Mouse (Mus musculus) kidney, postnatal 0 days (tissue): ENCODE measurements around the gene Ctc1. TPM values are rescaled to one million over a fixed set of nuclear protein-coding genes. Genes with fewer than 3 reads are reported as not detected.

Experiments
- ATAC-seq: fragments of 200-750 bp; cut with Nextera tagmentation; replicated peaks from 2 replicates; pipeline ENCODE4 v1.8.0; 2017; ENCODE audit warnings: low read depth, moderate number of reproducible peaks, moderate TSS enrichment, moderate library complexity; ENCODE audit not compliant: low FRiP score
- DNase-seq: peaks from one replicate; pipeline ENCODE4 v3.0.0-alpha.2; 2016; ENCODE audit warnings: low spot score
- H3K27ac ChIP-seq: fragments of 300-500 bp; sonication (generic); 2 replicates; pipeline ENCODE4 v1.5.1; 2014; ENCODE audit warnings: mild to moderate bottlenecking
- H3K27me3 ChIP-seq: fragments of 300-500 bp; sonication (generic); 2 replicates; pipeline ENCODE4 v1.6.1; 2014; ENCODE audit warnings: low read length, mixed read lengths; ENCODE audit not compliant: insufficient read depth
- H3K36me3 ChIP-seq: fragments of 300-500 bp; sonication (generic); 2 replicates; pipeline ENCODE4 v1.6.1; 2014; ENCODE audit warnings: low read length, mixed read lengths; ENCODE audit not compliant: insufficient read depth
- H3K4me1 ChIP-seq: fragments of 300-500 bp; sonication (generic); replicated peaks from 2 replicates; pipeline ENCODE4 v1.6.1; 2014; ENCODE audit warnings: antibody characterized with exemption, low read length, mixed read lengths; ENCODE audit not compliant: insufficient read depth
- H3K4me2 ChIP-seq: fragments of 300-500 bp; sonication (generic); 2 replicates; pipeline ENCODE4 v1.6.1; 2014; ENCODE audit warnings: mild to moderate bottlenecking, low read length, moderate library complexity, mixed read lengths
- H3K4me3 ChIP-seq: fragments of 300-500 bp; sonication (generic); replicated peaks from 2 replicates; pipeline ENCODE4 v1.5.1; 2014; ENCODE audit warnings: low read depth, low read length
- H3K9ac ChIP-seq: fragments of 300-500 bp; sonication (generic); 2 replicates; pipeline ENCODE4 v1.6.1; 2014; ENCODE audit warnings: low read depth, low read length
- H3K9me3 ChIP-seq: fragments of 300-500 bp; sonication (generic); replicated peaks from 2 replicates; pipeline ENCODE4 v1.6.1; 2016; ENCODE audit warnings: low read length, inconsistent platforms, mixed read lengths
- CTCF ChIP-seq: IDR thresholded peaks from 2 replicates; pipeline ENCODE4 v1.5.1; 2016; ENCODE audit warnings: antibody characterized with exemption, low read depth, mild to moderate bottlenecking, moderate library complexity
- WGBS: fragments of 180-500 bp; shearing (Covaris S2); extraction: QIAGEN DNeasy Blood & Tissue Kit; methylation state at CpG from one replicate; pipeline ENCODE4 v1.1.7; 2014; 5-methylcytosine and 5-hydroxymethylcytosine counted together
- polyA plus RNA-seq: library from polyadenylated mRNA; unstranded; fragments of >200 nt; fragmentation: Nextera tagmentation; extraction: Ambion mirVana; gene quantifications from 2 replicates; pipeline ENCODE4 v1.2.1, GENCODE M21; 2015

Ctc1 gene
- polyA plus RNA-seq, 1 experiment from 2014 or later = 27.6 TPM

DNA sequence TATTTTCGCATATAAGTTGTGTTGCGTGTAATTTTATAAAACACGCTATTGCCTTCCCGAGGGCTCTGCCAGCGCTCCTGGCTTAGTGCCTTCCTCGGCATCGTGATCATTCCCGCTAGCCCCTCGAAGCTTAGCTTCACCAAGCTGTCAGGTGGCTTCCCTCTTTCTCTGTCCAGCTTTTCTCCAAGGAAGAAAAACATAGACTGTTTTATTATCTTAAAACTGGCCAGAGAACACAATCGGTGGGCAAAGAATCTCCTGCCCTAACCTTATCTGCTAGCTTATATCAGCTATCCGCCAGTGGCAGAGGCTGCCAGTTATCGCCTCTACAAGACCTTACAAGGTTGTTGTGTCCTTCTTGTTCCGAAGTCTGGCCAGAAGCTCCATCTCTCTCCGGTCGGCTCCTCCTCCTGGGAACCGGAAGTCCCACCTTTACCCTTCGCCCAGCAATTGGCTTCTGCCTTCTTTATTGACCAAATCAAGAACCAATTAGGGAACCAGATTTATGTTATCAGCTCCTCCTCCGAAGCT lies 3.6 kb upstream of the Ctc1 start:
- no peak for TF ChIP-seq CTCF

GRCm38 (mm10) chr11:69016755-69017154 lies 1.0 kb downstream of the Ctc1 start:
- Histone ChIP-seq H3K36me3 (peaks cover 6% of the 10 kb centered on the region; the same call in 1 of the 2 replicates), H3K4me2 (peak overlapping the region; percentile 77), H3K4me1 (peaks cover 6% of the 10 kb centered on the region), H3K27ac (peak overlapping the region; percentile 83; the same call in 1 of the 2 replicates), H3K9ac (peak overlapping the region; percentile 75), H3K4me3 (peak overlapping the region; percentile 57), H3K27me3 (no peaks in the 10 kb centered on the region), H3K9me3 (no peaks in the 10 kb centered on the region)
- TF ChIP-seq CTCF = no peak
- ATAC-seq (no peak), DNase-seq (no peak)
- WGBS = 74% methylated on average over 3 of the region's 3 CpGs

More for the DNA sequence above, 3.6 kb upstream of the Ctc1 start:
- H3K4me2 ChIP-seq = peak overlapping the region; percentile 65
- ATAC-seq = peak; percentile 60
- no peaks in the 10 kb centered on the region for H3K36me3 ChIP-seq
- peak; percentile 97 for DNase-seq
- H3K9me3 ChIP-seq = no peaks in the 10 kb centered on the region
- H3K27ac ChIP-seq = peak overlapping the region; percentile 91
- H3K9ac ChIP-seq = peak overlapping the region; percentile 64
- 1% methylated on average over 18 of the region's 18 CpGs for WGBS
- no peaks in the 10 kb centered on the region for H3K27me3 ChIP-seq
- peak overlapping the region; percentile 44 for H3K4me3 ChIP-seq
- H3K4me1 ChIP-seq = peaks cover 14% of the 10 kb centered on the region

DNA sequence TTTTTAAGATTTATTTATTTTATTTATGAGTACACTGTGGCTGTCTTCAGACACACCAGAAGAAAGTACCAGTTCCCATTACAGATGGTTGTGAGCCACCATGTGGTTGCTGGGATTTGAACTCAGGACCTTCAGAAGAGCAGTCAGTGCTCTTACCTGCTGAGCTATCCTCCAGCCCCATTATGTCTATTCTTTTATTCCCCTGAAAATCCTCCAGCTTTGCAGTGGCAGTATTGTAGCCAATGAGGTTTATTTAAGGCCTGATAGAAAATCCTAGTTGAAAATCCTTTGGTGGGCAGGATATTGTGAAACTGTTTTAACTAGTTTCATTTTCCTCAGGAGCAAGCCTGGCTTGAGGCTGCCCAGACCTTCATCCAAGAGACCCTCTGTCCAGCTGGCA lies 5.0 kb downstream of the Ctc1 start:
- no peak overlapping the region for H3K4me2 ChIP-seq
- no peak overlapping the region for H3K27ac ChIP-seq
- no peak for TF ChIP-seq CTCF
- no peak overlapping the region for H3K9ac ChIP-seq
- H3K4me3 ChIP-seq = no peak overlapping the region
- H3K36me3 ChIP-seq = peaks cover 40% of the 10 kb centered on the region; the same call in 1 of the 2 replicates
- no peaks in the 10 kb centered on the region for H3K9me3 ChIP-seq
- ATAC-seq = no peak
- H3K27me3 ChIP-seq = no peaks in the 10 kb centered on the region
- peaks cover 6% of the 10 kb centered on the region for H3K4me1 ChIP-seq
- no peak for DNase-seq

- Histone ChIP-seq H3K27me3 (no peaks in the 10 kb centered on the region), H3K27ac (no peak overlapping the region), H3K4me1 (no peaks in the 10 kb centered on the region), H3K4me2 (no peak overlapping the region), H3K4me3 (no peak overlapping the region), H3K36me3 (peaks cover 91% of the 10 kb centered on the region), H3K9ac (no peak overlapping the region), H3K9me3 (no peaks in the 10 kb centered on the region)
- TF ChIP-seq CTCF = no peak
- no peak for ATAC-seq
- 95% methylated on average over 3 of the region's 3 CpGs for WGBS
- no peak for DNase-seq
These were observed 10.9 kb downstream of the Ctc1 start for GRCm38 (mm10) chr11:69026562-69026961.

DNA sequence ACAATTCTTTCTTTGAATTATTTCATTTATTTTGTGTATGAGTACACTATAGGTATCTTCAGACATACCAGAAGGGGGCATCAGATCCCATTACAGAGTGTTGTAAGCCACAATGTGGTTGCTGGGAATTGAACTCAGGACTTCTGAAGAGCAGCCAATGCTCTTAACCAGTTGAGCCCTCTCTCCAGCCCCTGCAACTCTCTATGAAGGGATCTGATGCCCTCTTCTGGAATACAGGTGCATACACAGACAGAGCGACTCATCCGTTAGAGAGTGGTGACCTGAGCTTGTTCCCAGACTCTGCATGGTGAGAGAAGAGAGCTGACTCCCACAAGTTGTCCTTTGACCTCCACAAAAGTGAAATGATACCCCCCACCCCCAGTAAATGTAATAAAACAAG lies 13.1 kb downstream of the Ctc1 start:
- DNase-seq = peak; percentile 32
- no peaks in the 10 kb centered on the region for H3K27me3 ChIP-seq

DNA sequence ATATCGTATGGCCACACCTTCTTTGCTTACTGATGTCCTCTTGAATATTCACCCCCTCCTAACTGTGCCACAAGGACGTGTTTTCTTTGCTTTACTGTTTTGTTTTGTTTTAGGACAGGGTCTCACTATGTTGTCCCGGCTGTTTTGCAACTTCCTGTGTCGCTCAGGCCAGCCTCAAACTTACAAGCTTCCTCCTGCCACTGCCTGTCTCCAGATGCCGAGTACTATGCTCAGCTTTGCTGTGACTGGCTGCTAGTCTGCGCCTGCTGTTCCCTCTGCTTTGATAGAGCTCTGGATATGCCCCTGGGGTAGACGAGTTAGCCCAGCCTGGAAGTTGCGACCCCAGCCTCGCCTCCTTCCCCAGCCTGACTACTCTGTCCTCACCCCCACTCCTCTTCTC lies 17.8 kb downstream of the Ctc1 start:
- no peaks in the 10 kb centered on the region for H3K9me3 ChIP-seq
- 0 out of 2 replicates have a peak, but pooled peaks cover 2% of the 10 kb centered on the region for H3K4me1 ChIP-seq
- DNase-seq (no peak), ATAC-seq (no peak)
- no peak overlapping the region for H3K4me2 ChIP-seq
- H3K27ac ChIP-seq = no peak overlapping the region
- WGBS = 74% methylated on average over 9 of the region's 9 CpGs
- H3K27me3 ChIP-seq = no peaks in the 10 kb centered on the region
- H3K4me3 ChIP-seq = no peak overlapping the region
- no peak overlapping the region for H3K9ac ChIP-seq
- TF ChIP-seq CTCF = no peak
- peaks cover 51% of the 10 kb centered on the region for H3K36me3 ChIP-seq

More for the DNA sequence above, 13.1 kb downstream of the Ctc1 start:
- peaks cover 86% of the 10 kb centered on the region for H3K36me3 ChIP-seq
- no peaks in the 10 kb centered on the region for H3K4me1 ChIP-seq
- no peak overlapping the region for H3K4me2 ChIP-seq
- H3K9me3 ChIP-seq = no peaks in the 10 kb centered on the region
- no peak overlapping the region for H3K27ac ChIP-seq
- no peak for ATAC-seq
- TF ChIP-seq CTCF = peak; percentile 60
- 63% methylated on average over 2 of the region's 2 CpGs for WGBS
- no peak overlapping the region for H3K4me3 ChIP-seq
- no peak overlapping the region for H3K9ac ChIP-seq

GRCm38 (mm10) chr11:69034585-69034984 lies 18.9 kb downstream of the Ctc1 start:
- H3K27me3 ChIP-seq = no peaks in the 10 kb centered on the region
- DNase-seq = no peak
- no peak overlapping the region for H3K9ac ChIP-seq
- no peak for TF ChIP-seq CTCF
- no peak overlapping the region for H3K4me2 ChIP-seq
- H3K4me1 ChIP-seq = peaks cover 11% of the 10 kb centered on the region; the same call in 1 of the 2 replicates
- no peak overlapping the region for H3K4me3 ChIP-seq
- no peak for ATAC-seq
- H3K9me3 ChIP-seq = no peaks in the 10 kb centered on the region
- no peak overlapping the region for H3K27ac ChIP-seq
- WGBS = 89% methylated on average over 3 of the region's 3 CpGs
- H3K36me3 ChIP-seq = peaks cover 41% of the 10 kb centered on the region
